Mouse (Mus musculus) mouse trophoblast stem cell (cell line): Measurements from ENCODE around the gene Hinfp.
"Not testable (repeated sequence)": the region's sequence is repeated elsewhere in the genome, so short reads cannot be mapped to it uniquely, and the experiment has no call there.

ENCODE experiments used
- in situ Hi-C, 2 experiments: fragments of 300-500 bp; cut with MseI, MboI; formaldehyde crosslinking; loops; 2 replicates in 1 of 2; 3 replicates in 1 of 2; pipeline ENCODE4 v1.15.1; 2025

The Hinfp gene

DNA sequence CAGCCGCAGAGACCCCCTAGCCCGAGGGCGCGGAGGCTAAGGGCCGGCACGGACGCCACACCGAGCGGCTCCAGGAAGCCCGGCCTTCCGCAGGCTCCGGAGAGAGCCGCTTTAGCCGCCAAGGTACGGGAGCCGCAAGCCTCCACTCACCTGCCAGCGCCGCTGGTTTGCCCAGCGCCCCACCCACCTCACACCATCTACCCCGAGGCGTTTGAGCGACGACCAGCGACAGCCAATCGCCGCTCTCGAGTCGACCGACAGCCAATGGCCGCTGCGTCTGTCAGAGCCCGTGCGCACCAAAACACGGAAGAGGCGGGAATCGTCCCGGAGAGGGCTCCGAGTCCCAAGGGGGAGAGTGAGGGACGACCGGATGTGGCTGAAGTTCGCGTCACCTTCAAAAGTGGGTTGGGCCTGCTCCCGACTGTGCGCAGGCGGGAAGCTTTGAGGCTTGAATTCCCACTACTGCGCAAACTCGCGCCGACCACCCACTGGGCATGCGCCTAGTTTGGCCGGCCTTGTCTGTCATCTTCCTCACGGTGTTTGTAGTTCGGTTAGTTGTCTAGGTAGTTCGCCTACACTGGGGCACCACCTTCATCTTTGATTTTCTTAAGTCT is at the start of gene Hinfp:
Hinfp (minus strand) TSS at position 206 of the 614 bp plus-strand sequence.
- in situ Hi-C loops, result no loop called here

DNA sequence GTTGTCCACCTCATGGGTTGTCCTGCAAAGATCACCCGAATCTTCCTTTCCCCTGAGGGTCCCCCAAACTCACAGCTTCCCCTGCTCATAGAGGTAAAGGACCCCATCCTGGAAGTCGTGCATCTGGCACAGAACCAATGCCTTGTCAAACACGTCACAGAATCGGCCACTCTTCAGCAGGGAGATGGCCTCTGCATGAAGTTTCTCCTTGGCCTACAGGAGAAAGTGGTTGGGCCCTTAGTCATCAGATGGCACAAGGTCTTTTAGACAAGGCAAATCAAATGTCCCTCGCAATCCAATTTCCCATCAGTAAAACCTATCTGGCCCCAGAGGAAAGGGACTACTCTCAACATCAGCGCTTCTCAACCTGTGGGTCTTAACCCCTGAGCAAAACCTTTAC is 47.7 kb upstream of the Hinfp start:
- in situ Hi-C loops, result no loop called here

DNA sequence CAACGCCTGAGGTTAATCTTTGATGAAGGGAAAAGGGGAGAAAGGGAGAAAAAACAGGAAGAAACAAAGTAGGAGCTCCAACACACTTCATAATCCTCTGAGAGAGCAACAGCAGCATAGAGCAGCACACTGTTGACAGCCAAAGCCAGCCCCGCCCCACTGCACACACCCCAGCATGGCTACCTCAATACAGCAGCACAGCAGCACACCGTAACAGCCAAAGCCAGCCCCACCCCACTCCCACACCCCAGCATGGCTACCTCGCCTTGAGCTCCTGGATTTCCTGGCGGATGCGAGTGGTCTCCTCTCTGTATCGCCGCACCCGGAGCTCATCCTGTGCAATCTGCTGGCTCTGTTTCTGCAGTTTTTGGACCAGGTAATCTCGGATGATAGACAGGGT is 46.9 kb upstream of the Hinfp start:
- in situ Hi-C loops, result no loop called here

DNA sequence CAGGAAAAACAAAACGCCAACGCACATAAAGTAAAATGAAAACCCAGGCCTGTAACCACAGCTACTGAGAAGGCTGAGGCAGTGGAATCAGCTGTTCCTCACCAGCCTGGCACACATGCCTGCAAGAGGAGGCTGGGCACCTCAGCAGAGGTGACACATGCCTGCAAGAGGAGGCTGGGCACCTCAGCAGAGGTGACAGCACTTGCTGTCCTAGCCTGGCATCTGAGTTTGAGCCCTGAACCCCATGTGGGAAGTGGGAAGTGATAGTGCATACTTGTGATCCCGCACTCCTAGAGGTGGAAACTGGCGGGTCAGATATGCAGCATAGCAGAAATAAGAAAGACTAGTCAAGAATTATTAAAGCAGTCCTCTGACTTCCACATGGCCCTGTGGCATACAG is 45.9 kb upstream of the Hinfp start:
- in situ Hi-C loops, result no loop called here

DNA sequence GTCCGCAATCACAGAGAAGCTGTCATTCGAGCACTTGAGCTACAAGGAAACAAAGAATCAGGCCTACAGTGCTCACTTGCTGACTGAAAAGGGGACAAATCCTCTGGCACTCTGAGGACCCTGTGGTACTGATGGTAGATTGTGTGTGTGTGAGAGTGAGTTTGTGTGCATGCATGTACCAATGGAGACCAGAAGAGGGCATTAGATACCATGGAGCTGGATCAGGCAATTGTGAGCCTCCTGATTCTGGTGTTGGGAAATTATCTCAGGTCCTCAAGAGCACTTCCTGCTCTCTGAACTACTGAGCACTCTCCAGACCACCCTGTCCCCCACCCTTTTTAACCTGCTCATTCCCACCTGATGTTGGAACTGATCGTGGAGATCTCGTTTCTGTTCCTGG is 43.1 kb upstream of the Hinfp start:
- in situ Hi-C loops, result no loop called here

DNA sequence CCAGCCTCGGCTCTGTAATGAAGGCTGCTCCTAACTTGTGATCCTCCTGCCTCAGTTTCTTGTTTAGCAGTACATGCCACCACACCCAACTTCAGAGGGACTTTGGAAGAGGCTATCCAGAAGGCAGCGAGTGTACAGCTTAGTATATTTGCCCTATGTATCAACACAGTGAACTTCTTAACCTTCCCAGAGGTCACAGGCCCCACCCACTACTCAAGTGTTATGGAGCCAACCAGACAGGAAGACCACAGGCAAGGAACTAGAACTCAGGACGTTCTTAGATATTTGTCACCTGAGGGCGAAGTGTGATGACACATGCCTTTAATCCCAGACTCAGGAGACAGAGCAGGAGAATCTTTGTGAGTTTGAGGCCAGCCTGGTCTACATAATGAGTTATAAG is 42.1 kb upstream of the Hinfp start:
- in situ Hi-C loops, result no loop called here

DNA sequence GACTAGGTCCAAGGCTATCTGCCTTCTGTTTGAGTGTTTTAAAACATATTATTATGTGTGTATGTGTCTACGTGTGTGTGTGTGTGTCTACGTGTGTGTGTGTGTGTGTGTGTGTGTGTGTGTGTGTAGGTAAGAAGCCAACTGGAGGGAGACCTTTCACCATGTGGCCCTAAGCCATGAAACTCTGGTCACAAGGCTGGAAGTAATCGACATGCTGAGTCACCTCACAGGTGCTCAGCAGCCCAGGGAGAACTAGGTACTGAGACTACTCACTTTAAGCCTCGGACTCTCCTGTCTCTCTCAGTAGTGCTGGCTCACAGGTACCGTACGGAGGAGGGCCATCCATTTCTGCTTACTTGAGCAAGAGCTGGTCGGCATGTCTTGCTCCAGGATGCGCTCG is 41.7 kb upstream of the Hinfp start:
- in situ Hi-C loops, result no loop called here

DNA sequence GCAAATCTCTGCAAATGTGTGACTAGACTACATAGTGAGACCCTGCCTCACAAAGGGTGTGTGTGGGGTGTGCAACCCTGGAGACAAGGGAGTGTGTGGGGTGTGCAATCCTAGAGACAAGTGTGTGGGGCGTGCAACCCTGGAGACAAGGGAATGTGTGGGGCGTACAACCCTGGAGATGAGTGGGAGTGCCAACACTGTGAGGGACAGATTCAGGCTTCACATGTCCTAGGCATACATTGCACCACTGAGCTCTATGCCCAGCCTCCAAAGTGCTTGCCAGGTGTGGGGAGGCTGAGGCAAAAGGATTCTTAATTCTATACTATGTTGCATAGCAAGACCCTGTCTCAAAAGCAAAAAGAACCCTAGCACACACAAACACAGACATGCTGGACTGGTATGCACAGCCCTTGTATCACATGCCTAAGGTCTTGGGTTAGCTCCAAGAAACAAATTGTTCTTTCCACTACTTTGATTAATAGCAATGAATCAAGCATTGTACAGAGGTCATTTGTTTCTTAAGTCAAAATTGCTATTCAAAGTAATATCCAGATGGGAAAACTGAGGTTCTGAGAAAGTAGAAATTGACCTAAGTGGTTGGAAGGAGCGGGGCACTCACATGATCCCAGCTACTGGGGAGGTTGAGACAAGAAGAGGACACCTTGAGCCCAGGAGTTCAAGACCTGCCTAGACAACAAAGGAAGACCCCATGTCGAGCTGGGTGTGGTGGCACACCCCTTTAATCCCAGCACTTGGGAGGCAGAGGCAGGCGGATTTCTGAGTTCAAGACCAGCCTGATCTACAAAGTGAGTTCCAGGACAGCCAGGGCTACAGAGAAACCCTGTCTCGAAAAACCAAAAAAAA is 40.3 kb upstream of the Hinfp start:
- in situ Hi-C loops, result no loop called here

DNA sequence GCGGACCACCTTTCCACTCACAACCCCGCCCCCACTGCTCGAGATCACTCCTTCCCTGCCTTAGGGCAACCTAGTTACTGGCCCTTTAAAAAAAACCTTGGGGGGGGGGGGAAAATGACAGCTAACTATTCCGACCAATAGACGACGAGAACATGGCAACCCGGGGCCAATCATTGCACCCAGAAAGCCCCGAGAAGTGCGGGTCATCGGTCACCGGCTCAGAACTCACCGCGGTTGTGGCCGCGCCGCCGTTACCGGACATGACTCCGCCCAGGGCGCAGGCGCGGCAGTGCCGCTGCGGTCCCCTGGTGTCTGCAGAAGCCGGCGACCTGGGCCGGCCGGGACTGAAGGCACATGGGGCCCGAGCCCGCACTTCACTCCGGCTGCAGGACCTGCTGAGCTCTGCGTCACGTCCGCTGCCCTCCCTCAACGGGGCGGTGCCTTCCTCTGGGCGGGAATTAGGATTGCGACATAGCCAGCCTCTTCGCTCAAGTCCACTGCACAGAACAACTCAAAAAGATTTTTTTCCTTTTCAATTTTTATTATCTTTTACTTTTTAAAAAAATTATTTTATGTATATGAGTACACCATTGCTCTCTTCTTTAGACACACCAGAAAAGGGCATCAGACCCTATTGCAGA is 38.4 kb upstream of the Hinfp start, which contains the start of gene Hmbs:
Hmbs (minus strand) TSS at position 448 of the 641 bp plus-strand sequence.
- in situ Hi-C loops, result no loop called here

DNA sequence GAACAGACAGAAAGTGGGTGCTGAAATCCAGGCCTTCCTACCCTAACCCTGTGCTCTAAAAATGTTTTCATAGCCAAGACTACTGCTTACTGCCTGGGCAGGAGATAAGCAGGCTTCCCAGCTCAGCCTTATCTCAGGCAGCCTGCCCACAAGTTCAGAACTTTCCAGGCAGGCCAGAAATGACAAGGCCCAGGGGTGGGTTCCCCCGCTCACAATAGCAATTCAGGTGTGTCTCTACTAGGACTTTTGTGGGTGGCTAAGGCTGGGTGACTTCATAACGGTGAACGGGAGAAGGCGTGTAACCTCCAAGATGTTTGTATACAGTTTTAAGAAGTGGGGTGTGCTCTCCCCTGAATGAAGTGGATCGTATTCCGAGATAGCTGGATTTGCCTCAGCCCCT is 37.8 kb upstream of the Hinfp start:
- in situ Hi-C loops, result no loop called here

DNA sequence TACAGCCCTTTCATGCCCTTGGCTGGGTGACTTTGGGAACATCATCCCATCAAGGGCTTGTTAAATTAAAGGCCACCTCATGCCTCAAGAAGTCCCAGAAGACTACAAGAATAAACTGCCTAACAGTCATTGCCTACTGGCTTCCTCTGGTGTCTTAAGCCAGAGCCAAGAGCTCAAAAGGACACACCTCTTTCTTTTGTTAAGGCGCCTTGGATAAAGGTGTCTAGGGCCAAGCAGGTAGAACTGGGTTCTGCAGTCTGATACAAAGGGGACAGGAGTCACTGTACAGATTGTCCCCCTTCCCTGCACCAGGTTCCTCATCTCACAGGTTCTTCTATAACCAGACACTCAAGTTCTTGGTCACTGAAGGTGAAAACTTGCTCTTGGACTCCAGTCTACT is 37.1 kb upstream of the Hinfp start:
- in situ Hi-C loops, result no loop called here

DNA sequence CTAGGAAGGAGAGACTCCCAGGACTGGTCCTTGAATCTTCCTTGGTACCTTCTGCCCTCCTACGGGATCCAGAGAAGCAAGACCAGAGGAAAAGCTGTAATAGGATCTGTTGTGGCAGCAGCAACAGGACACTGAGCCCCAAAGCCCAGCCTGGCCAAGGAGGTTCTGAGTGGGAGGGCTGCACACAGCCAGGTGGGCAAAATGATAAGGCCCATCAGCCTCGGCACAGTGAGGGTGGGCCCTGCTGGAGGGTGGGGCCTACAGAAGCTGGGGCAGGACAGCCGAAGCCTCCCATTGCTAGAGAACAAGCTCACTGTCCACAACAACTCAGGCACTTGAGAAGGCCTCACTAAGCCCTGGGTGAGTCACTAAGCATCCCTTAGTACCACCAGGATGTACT is 36.7 kb upstream of the Hinfp start:
- in situ Hi-C loops, result no loop called here

DNA sequence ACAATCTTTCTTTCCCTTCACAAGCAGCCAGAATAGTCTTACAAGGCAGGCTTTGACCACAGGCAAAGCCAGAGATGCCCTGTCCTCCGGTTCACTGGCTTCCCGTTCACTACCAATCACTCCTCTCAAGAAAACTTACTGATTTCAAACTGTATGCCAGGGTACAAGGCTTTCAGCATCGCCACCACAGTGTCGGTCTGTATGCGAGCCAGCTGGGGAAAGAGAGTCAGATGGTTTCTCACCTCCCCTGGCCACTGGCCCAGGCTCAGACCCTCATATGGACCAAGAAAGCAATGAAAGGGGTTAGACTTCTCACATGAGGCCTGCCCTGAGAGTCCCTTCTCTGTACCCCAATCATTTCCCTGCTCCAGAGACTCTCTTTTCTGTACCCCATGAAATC is 36.0 kb upstream of the Hinfp start:
- in situ Hi-C loops, result no loop called here

DNA sequence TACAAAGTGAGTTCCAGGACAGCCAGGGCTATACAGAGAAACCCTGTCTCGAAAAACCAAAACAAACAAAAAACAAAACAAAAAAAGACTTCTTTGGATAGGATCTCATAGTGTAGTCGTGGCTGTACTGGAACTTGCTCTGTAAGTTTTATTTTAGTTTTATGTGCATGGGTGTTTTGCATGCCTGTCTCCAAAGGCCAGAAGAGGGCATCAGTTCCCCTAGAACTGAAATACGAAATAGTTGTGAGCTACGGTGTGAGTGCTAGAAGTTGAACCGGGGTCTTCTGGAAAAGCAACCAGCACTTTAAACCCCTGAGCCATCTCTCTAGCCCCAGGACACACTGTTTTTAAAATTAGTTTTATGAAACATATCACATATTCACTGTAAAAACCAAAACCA is 33.1 kb upstream of the Hinfp start:
- in situ Hi-C loops, result no loop called here

DNA sequence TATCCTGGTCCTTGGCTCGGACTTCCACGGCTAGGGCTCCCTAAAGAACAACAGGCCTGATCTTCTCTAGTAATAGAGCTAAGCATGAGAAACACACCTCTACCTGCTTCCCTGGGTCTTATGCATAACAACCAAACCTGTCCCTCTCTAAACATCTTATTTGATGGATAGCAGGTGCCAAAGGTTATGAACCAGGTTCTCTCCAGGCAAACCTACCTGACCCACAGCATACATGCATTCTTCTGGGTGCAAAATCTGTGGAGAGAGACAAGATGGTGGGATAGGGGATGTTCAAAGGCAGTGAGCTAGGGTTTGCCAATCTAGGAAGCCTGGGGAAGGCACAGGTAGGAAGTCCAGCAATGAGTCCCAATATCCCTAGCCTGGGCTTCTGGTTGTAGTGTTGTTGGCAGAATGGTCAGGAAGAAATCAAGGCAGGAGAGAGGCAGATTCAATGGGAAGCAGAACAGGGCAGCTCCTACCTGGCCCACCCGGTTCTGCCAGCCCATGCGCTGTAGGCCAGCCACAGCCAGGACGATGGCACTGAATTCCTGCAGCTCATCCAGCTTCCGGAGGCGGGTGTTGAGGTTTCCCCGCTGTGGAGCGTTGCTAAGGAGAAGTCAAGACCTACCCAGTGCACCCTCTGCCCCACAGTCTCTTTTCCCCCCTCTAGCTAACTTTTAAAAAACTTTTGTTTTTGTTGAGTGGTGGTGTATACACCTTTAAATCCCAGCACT is 32.1 kb upstream of the Hinfp start:
- in situ Hi-C loops, result no loop called here

DNA sequence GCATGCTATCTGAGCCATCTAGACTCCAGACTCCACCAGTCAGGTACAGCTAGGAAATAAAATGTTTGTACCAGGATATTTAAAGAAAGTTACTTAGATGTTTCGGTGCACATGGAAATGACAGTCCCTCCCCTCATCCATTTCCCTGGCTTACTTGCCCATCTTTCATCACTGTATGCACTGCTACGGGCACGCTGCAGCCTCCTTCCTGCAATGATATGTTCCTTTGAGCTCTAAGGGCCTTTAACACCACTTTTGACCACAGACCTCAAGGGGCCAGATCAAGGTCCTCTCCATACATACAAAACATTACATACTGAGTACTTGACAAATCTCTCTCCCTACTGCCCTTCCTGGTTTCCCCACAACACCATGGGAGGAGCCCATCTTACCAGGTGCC is 31.5 kb upstream of the Hinfp start:
- in situ Hi-C loops, result no loop called here

DNA sequence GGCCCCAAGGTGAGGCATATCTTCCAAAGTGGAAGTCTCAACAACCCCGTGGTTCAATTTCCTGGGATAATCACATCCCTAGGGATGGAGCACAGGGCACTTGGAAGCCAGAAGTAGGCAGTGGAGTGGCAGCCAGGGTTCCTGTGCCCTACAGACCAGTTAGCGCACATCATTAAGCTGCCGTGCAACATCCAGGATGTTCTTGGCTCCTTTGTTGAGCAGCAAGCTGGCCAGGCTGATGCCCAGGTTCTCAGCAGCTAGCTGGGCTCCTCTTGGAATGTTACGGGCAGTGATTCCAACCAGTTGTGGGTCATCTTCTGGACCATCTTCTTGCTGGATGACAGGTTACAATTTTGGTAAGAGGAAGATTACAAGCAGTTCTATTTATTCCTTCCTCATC is 31.0 kb upstream of the Hinfp start:
- in situ Hi-C loops, result not testable (repeated sequence)

DNA sequence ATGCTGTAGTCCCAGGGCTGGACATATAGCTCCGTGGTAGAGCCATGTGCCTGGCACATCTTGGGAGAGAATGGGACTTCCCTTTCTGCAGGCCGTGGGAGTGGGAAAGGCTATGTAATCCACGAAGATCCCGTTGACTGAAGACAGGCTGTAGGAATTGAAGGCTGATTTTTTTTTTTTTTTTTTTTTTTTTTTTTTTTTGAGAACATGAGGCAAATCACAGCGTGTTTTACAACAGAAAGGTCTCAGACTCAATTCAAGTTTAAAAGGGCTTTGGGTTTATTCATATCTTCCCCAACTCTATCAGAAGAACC is 30.6 kb upstream of the Hinfp start:
- in situ Hi-C loops, result no loop called here

DNA sequence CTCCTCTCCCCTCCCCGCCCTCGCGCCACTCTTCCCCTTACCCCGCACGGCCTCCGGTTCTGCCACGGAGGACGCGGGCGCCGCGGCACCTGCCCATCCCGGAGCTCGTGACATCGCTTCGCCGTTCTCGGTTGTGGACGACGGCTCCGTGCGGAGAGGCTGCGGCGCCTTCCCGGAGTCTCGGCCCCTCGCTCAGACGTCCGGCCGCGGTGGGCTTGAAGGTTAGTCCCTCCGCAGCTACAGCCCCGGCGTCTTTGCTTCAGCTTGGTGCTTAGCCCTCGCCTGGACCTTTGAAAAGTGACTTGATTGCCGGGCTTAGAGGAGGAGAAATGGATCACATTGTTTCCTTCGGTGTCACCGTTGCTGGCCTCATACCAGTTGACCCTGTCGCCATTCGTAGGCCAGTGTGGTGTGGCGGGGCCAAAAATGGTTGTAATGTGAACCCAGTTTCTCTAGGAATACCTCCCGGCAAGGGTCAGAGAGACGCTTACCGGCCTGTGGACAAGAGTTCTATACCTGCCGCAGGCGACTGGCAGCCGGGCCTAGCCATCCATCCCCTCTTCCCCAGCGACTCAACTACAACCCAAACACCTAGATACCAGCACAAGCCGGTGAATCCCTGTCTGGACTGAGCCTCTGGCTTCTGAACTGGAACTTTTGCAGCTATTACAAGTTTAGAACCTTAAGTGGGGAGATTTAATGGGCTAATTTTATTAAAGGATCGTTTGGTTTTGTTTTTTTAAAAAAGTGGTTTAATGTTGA is 30.0 kb upstream of the Hinfp start:
- in situ Hi-C loops, result no loop called here

DNA sequence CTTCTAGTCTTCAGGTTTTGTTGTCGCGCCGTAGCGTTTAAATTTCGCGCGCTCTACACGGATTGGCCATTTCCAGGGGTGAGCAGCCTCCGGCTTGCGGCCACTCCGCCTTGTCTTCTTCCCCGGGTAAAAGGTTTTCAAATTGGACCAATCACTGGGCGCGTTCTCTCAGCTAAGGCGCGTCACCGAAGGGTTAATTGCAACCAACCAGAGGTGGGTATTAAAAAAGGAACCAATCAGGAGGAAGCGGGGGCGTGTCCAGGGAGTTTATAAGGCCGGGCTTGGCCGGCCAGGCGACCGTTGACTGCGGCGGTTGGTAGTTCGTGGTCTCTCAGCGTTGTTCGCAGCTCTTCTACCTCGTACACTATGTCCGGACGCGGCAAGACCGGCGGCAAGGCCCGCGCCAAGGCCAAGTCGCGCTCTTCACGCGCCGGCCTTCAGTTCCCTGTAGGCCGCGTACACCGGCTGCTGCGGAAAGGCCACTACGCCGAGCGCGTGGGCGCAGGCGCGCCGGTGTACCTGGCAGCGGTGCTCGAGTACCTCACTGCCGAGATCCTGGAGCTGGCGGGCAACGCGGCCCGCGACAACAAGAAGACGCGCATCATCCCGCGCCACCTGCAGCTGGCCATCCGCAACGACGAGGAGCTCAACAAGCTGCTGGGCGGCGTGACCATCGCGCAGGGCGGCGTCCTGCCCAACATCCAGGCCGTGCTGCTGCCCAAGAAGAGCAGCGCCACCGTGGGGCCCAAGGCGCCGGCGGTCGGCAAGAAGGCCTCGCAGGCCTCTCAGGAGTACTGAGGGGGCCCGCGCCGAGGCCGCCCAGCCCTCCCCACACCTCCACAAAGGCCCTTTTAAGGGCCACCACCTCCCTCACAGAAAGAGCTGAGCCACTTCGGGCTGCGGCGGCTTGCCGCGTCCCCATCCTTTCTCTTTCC is 29.2 kb upstream of the Hinfp start, which contains the start of gene H2afx:
H2afx (plus strand) TSS at position 299 of the 935 bp plus-strand sequence.
- in situ Hi-C loops, result no loop called here
